ENCODE assay signal across 9 mouse cellular contexts in the genomic region with DNA sequence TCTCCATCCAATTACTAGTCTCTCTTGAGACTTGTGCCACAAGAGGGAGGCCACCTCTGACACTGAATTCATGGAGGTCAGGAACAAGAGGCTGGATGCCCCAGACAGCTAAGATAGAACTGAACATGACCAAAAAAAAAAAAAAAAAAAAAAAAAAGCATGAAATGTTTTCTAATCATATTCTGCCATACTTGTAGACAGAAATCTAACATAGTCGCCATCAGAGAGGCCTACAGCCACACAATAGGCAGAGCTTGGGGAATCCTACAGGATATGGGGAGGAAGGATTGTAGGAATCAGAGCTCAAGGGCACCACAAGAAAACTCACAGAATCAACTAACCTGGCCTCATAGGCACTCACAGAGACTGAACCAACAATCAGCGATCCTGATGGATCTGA. TPM values are rescaled to one million over a fixed set of nuclear protein-coding genes. Genes with fewer than 3 reads are reported as not detected.
A peak's percentile ranks its signal among the peaks of the same experiment; 100 is the strongest.
DNase-seq lines count a peak whose midpoint lies in the region; ATAC-seq and TF ChIP-seq lines count a peak whose summit lies in the region.
"Had no signal": no experiment of that assay in that cellular context is flagged by ENCODE, and none has a peak within 500 bp of the region (broad histone marks: within the 10 kb centered on the region; RNA-seq: fewer than 3 reads in every experiment).

No protein-coding gene starts in this region.

- H3K4me2 ChIP-seq in kidney, postnatal 0 days (ENCODE audit: low read length), result peak overlapping the region; percentile 91
- peak overlapping the region; percentile 67; the same call in 1 of the 2 replicates for H3K4me2 ChIP-seq in hindbrain, embryonic 13.5 days
- peak overlapping the region; percentile 83 for H3K4me2 ChIP-seq in liver, postnatal 0 days (ENCODE audit: low read depth, low read length)

- TF ChIP-seq EP300 in liver, postnatal 0 days (IDR thresholded peaks at IDR 0.05; ENCODE audit: low read depth), result no peak

- H3K9ac ChIP-seq in kidney, postnatal 0 days (ENCODE audit: low read depth, low read length), result no peak overlapping the region
- H3K9ac ChIP-seq in hindbrain, embryonic 13.5 days, result no peak overlapping the region
- H3K9ac ChIP-seq in liver, postnatal 0 days (replicated peaks), result peak overlapping the region; percentile 85; the same call in 1 of the 2 replicates

- H3K4me1 ChIP-seq in erythroblast, embryonic 14.5 days (ENCODE audit: control insufficient read depth), result peaks cover 27% of the 10 kb centered on the region
- 0 out of 2 replicates have a peak, but pooled peaks cover 8% of the 10 kb centered on the region for H3K4me1 ChIP-seq in kidney, postnatal 0 days (replicated peaks; ENCODE audit: insufficient read depth, low read length)
- peaks cover 11% of the 10 kb centered on the region for H3K4me1 ChIP-seq in hindbrain, embryonic 13.5 days (replicated peaks)
- peaks cover 14% of the 10 kb centered on the region for H3K4me1 ChIP-seq in liver, postnatal 0 days (ENCODE audit: insufficient read depth)

- no peaks in the 10 kb centered on the region for H3K9me3 ChIP-seq in erythroblast, embryonic 14.5 days (ENCODE audit: control insufficient read depth, low read length)
- H3K9me3 ChIP-seq in kidney, postnatal 0 days (replicated peaks; ENCODE audit: low read length), result no peaks in the 10 kb centered on the region; the same call in 1 of the 2 replicates
- H3K9me3 ChIP-seq in hindbrain, embryonic 13.5 days, result 0 out of 2 replicates have a peak, but pooled peaks cover 3% of the 10 kb centered on the region
- H3K9me3 ChIP-seq in liver, postnatal 0 days (ENCODE audit: low read length), result peaks cover 2% of the 10 kb centered on the region; the same call in 1 of the 2 replicates

- intact Hi-C loops in left cerebral cortex, postnatal 10 days (cut with DNase I), result no loop called here

- ATAC-seq in erythroblast, adult 5-6 weeks (replicated peaks; ENCODE audit: low FRiP score, poor library complexity, severe bottlenecking), result no peak
- no peak for ATAC-seq in kidney, postnatal 0 days (replicated peaks; ENCODE audit: low FRiP score, low read depth)
- no peak for ATAC-seq in hindbrain, embryonic 13.5 days (ENCODE audit: low FRiP score)
- no peak for ATAC-seq in liver, postnatal 0 days

- no peaks in the 10 kb centered on the region for H3K27me3 ChIP-seq in erythroblast, embryonic 14.5 days (ENCODE audit: control insufficient read depth)
- H3K27me3 ChIP-seq in kidney, postnatal 0 days (ENCODE audit: insufficient read depth, low read length), result no peaks in the 10 kb centered on the region
- H3K27me3 ChIP-seq in hindbrain, embryonic 13.5 days, result peaks cover 16% of the 10 kb centered on the region; the same call in 1 of the 2 replicates
- H3K27me3 ChIP-seq in liver, postnatal 0 days (ENCODE audit: insufficient read depth, low read length), result no peaks in the 10 kb centered on the region

- peak; percentile 8 for DNase-seq in kidney, postnatal 0 days (ENCODE audit: low spot score)
- DNase-seq in kidney, postnatal 10 days, result no peak
- no peak for DNase-seq in liver, postnatal 0 days
- no peak for DNase-seq in adrenal gland, postnatal 10 days
- DNase-seq in left cerebral cortex, postnatal 10 days (ENCODE audit: extremely low spot score in 1 of 2, low spot score in 2 of 2), result no peak

- peak overlapping the region; percentile 85 for H3K4me3 ChIP-seq in erythroblast, embryonic 14.5 days (replicated peaks)
- no peak overlapping the region for H3K4me3 ChIP-seq in kidney, postnatal 0 days (replicated peaks; ENCODE audit: low read depth, low read length)
- H3K4me3 ChIP-seq in hindbrain, embryonic 13.5 days, result no peak overlapping the region
- no peak overlapping the region for H3K4me3 ChIP-seq in liver, postnatal 0 days (ENCODE audit: low read depth, low read length)

- peak overlapping the region; percentile 91 for H3K27ac ChIP-seq in kidney, postnatal 0 days
- H3K27ac ChIP-seq in hindbrain, embryonic 13.5 days, result no peak overlapping the region
- H3K27ac ChIP-seq in liver, postnatal 0 days (ENCODE audit: low read depth), result peak overlapping the region; percentile 90
- H3K27ac ChIP-seq: left cerebral cortex, adult 2 months had no signal

- no peak for TF ChIP-seq CTCF in kidney, postnatal 0 days (IDR thresholded peaks at IDR 0.05; ENCODE audit: low read depth)
- no peak for TF ChIP-seq CTCF in liver, postnatal 0 days (IDR thresholded peaks at IDR 0.05; ENCODE audit: low read depth)

- H3K36me3 ChIP-seq in erythroblast, embryonic 14.5 days (ENCODE audit: control insufficient read depth), result peaks cover 7% of the 10 kb centered on the region
- H3K36me3 ChIP-seq in kidney, postnatal 0 days (ENCODE audit: insufficient read depth, low read length), result 0 out of 2 replicates have a peak, but pooled peaks cover 6% of the 10 kb centered on the region
- H3K36me3 ChIP-seq in hindbrain, embryonic 13.5 days, result no peaks in the 10 kb centered on the region
- H3K36me3 ChIP-seq in liver, postnatal 0 days (replicated peaks; ENCODE audit: insufficient read depth, low read length), result peaks cover 2% of the 10 kb centered on the region; the same call in 1 of the 2 replicates

- WGBS in kidney, postnatal 0 days, result 59% methylated on average over 2 of the region's 2 CpGs
- 57% methylated on average over 2 of the region's 2 CpGs for WGBS in hindbrain, embryonic 13.5 days
- WGBS in liver, postnatal 0 days (ENCODE audit: insufficient replicate concordance), result 41% methylated on average over 2 of the region's 2 CpGs

RNA-seq across cellular contexts. Expression of a gene that starts 0.5 kb away (rescaled TPM):
- polyA plus RNA-seq in erythroblast, embryonic 14.5 days (2012), result 0.05 and 0.08 TPM in 2 replicates
- total RNA-seq in erythroblast, adult 5-6 weeks (2015; ENCODE audit: low replicate concordance), result 23.6 and 36.9 TPM in 2 replicates
- 15.7 and 20.4 TPM in 2 replicates for total RNA-seq in erythroblast, adult 5-6 weeks (2017; ENCODE audit: low replicate concordance)
- polyA plus RNA-seq in kidney, postnatal 0 days (2015; fragmentation: Nextera tagmentation; extraction: Ambion mirVana), result 28.0 and 31.3 TPM in 2 replicates
- polyA plus RNA-seq in hindbrain, embryonic 13.5 days (2015; fragmentation: Nextera tagmentation; extraction: Ambion mirVana), result 6.9 and 8.2 TPM in 2 replicates
- polyA plus RNA-seq in liver, postnatal 0 days (2015; fragmentation: Nextera tagmentation; extraction: Ambion mirVana), result 21.6 and 21.8 TPM in 2 replicates
- total RNA-seq in adrenal gland, postnatal 10 days (2021), result 10 to 100 TPM; 25.9 to 26.3 TPM
- total RNA-seq in left cerebral cortex, postnatal 10 days (2021), result 1 to 10 TPM; 3.7 to 4.0 TPM
